Mouse (Mus musculus): ENCODE measurements around the gene Rbm19.

- TF ChIP-seq CTCF (IDR thresholded peaks at IDR 0.05; ENCODE audit: low read depth) (no peak), EP300 (optimal IDR thresholded peaks at IDR 0.05) (no peak)
These were observed 55.8 kb downstream of the Rbm19 start for GRCm38 (mm10) chr5:120171865-120172728.

Data from stomach, postnatal 0 days (tissue).